Mouse (Mus musculus) embryonic fibroblast, embryonic 13.5 days (primary cell): ENCODE results near the gene Ankrd28.

Experiments
- CTCF ChIP-seq: IDR thresholded peaks from 2 replicates; pipeline ENCODE4 v1.5.1; 2011; ENCODE audit warnings: mild to moderate bottlenecking, control low read depth, low read length, moderate library complexity, borderline replicate concordance; ENCODE audit not compliant: insufficient read depth
- POLR2A ChIP-seq: IDR thresholded peaks from 2 replicates; pipeline ENCODE4 v1.6.1; 2011; ENCODE audit warnings: low read depth, mild to moderate bottlenecking, control low read depth, low read length, moderate library complexity

- TF ChIP-seq POLR2A (no peak), CTCF (no peak)
These were observed 49.8 kb downstream of the Ankrd28 start for GRCm38 (mm10) chr14:31780412-31781233.
